Mouse (Mus musculus) urinary bladder, adult 2 months (tissue): ENCODE results near the gene Dthd1. TPM values are rescaled to one million over a fixed set of nuclear protein-coding genes. Genes with fewer than 3 reads are reported as not detected.

Experiments
- DNase-seq: peaks from one replicate; pipeline ENCODE4 v3.0.0; 2022; ENCODE audit warnings: low spot score
- polyA plus RNA-seq: library from polyadenylated mRNA; depleted of rRNA; stranded (reverse); fragments of >200 nt; gene quantifications from 2 replicates; pipeline ENCODE4 v1.2.3, GENCODE M21; 2012; rRNA removed

Dthd1 gene
- polyA plus RNA-seq, 1 experiment: not detected

DNA sequence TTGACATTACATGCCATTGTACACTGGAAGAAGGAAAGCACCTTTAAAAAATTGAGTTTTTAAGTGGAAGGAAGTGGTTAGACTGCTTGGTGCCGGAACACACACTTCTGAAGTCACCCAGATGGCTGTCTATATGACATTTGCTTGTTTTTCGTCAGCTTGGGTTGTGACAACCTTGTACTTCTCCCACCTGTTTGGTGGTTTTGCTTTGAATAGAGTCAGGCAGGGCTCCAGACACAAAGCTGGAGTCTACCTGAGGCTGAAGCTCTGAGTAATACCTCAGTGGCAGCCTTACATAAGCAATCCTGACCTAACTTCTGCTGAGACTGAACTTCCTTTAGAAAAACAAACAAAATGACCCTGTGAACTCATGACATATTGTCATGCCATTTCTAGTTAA lies 44.7 kb downstream of the Dthd1 start:
- no peak for DNase-seq

DNA sequence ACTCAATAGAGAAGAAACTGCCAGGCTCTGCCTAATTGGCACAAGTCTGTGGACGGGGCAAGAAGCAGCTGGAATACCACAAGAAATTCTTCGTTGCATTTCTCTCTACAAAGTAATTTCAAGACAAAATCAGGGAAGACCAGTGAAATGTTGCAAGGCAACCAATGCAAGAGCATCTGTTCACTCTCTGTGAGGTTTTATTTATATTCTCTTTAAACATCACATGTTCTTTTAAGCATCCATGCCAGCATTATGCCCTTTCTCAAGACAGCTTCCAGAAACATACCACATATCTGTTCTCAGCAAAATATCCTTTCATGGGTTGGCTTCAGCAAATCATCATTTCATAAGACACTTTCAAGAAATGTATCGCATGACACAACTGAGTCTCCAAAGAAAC lies 50.7 kb downstream of the Dthd1 start:
- DNase-seq: no peak

DNA sequence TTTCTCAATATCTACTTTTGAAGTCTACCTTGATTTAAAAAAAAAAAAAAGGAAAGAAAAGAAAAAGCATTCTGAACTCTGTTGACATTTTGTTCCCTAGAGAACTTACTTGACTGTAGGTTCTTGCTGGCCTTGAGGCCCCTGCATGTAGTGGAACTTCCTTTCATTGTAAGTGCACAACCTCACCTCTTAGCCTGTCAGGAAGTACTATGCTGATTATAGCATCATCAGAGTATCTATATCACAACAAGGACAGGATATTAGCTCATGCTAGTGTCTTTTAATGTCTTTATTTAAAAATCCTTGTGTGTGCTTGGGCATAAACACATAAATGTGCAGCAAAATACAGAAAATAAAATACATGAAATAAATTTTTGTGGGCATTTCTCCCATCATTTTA lies 53.4 kb downstream of the Dthd1 start:
- no peak for DNase-seq

DNA sequence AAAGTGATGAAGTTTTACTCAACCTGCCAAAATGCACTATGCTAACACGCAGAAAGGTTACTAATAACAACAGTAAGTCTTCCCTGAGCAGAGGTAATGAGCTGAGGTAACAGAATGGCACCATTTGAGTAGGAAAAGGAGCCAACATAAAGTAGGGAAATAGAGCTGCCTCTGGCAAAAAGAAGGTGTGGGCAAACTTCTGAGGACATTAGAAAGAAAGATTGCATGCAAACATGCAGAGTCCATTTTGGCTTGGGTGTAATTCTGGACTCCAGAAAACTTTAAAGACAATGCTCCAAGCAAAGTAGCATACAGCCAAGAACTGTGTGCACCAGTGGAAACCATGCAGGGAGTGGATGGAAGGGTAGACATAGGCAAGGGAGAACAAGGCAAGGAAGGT lies 65.9 kb downstream of the Dthd1 start:
- no peak for DNase-seq

DNA sequence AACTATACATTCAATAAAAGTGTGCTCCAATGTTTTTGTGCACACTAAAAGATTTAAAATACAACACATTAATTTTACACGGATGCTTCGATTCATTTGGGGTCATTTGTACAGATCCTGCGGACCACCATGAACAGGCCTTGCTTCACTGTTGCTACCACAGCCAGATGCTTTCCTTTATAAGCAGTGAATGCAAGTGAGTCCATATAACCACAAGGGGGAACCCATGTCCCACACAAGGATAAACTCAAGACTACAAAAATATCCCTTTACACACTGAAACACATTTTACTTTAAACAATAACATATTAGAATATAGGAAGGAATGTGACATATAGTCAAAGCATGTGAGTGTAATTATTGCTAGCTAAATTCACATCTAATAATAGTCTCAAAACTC lies 81.7 kb downstream of the Dthd1 start:
- no peak for DNase-seq

DNA sequence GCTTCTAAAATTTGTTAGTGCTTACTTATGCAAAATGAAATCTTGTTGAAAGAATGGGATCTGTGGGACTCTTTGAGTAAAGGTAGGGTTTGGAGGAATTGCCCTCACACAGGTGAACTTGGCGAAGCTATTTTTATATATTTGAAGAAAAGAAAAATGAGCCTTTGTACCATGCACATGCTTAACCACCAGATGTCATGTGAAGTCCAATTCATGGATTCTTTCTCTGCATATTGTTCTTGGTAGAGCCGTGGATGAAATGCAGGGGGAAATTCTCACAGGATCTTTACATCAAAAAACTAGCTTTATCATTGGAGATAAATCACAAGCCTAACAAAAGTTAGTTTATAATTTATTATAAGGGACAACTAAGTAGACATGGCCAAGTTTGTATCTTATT lies 93.3 kb downstream of the Dthd1 start:
- no peak for DNase-seq

DNA sequence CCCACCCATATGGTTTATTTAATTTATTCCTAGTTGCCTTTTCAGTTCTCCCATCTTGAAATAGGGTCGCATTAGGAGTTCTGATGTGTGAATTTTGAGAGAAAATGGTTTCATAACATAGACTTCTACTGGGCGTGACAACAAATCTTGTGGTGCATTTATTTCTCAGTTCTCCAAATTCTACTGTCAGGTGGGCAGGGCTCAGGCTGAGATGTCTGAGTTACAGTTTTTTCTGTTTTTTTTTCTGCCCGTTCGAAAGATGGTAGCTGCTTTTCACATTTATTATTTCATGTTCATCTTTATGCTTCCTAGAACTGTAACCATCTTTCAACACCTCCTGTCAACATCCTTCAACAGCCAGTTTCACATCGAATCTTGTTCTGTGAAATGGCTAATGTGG lies 95.5 kb downstream of the Dthd1 start:
- DNase-seq: no peak

DNA sequence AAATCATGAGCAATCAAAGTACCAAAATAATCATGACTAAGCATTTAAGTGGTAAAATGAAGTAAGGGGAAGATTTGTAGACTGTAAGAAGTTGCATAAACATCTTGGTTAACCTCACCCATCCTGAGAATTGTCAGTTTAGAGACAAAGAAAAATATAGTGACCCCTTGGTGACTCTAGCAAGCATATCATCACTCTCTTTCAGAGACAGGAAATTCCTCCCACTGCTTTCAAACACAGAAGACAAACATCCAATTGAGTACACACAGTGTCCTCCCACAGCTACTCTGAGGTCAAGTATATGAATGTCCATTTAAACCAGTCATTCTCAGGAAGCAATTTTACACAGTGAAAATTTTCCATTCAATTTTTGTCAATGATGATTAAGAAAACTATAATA lies 111.0 kb downstream of the Dthd1 start:
- no peak for DNase-seq

Other genes with a start within 250 kb of the Dthd1 start
- gene Arap2, start 47.7 kb upstream of the Dthd1 start, polyA plus RNA-seq: 8.2 and 9.3 TPM in 2 replicates